Mouse (Mus musculus): ENCODE measurements around the gene Slc12a8. TPM values are rescaled to one million over a fixed set of nuclear protein-coding genes. Genes with fewer than 3 reads are reported as not detected.
"Not testable (repeated sequence)": the region's sequence is repeated elsewhere in the genome, so short reads cannot be mapped to it uniquely, and the experiment has no call there.

Gene Slc12a8
- under 1 TPM in 1 of 2 experiments, not detected in 1; 0.26 TPM for total RNA-seq (2021)
- long read RNA-seq, experiment 1, result 0 reads
- long read RNA-seq, experiment 2, result 0 reads

GRCm38 (mm10) chr16:33516807-33517565 is at the start of gene Slc12a8:
TSS of gene Slc12a8 (plus strand) at chr16:33517328.
- intact Hi-C loops (cut with DNase I), result no loop called here
- DNase-seq, result no peak

GRCm38 (mm10) chr16:33467451-33467850 is 49.7 kb upstream of the Slc12a8 start:
- intact Hi-C loops (cut with DNase I), result no loop called here
- DNase-seq, result no peak

GRCm38 (mm10) chr16:33469973-33470372 is 47.2 kb upstream of the Slc12a8 start:
- intact Hi-C loops (cut with DNase I), result loop anchor here (10.0 kb wide), 1 partner anchor 85 kb away; the partner anchor contains the start of gene Zfp148
- DNase-seq, result no peak

GRCm38 (mm10) chr16:33474381-33474780 is 42.7 kb upstream of the Slc12a8 start:
- no peak for DNase-seq
- intact Hi-C loops (cut with DNase I), result loop anchor here (10.0 kb wide), 1 partner anchor 90 kb away; the partner anchor contains the start of gene Zfp148

GRCm38 (mm10) chr16:33479926-33480325 is 37.2 kb upstream of the Slc12a8 start:
- DNase-seq, result no peak
- intact Hi-C loops (cut with DNase I), result loop anchor here (10.0 kb wide), 1 partner anchor 95 kb away; the partner anchor contains the start of gene Zfp148

GRCm38 (mm10) chr16:33481148-33481547 is 36.0 kb upstream of the Slc12a8 start:
- DNase-seq, result no peak
- intact Hi-C loops (cut with DNase I), result no loop called here

GRCm38 (mm10) chr16:33482309-33482708 is 34.8 kb upstream of the Slc12a8 start:
- DNase-seq, result no peak
- intact Hi-C loops (cut with DNase I), result no loop called here

- intact Hi-C loops (cut with DNase I), result no loop called here
Measured at GRCm38 (mm10) chr16:33487709-33488108, 29.4 kb upstream of the Slc12a8 start.

DNA sequence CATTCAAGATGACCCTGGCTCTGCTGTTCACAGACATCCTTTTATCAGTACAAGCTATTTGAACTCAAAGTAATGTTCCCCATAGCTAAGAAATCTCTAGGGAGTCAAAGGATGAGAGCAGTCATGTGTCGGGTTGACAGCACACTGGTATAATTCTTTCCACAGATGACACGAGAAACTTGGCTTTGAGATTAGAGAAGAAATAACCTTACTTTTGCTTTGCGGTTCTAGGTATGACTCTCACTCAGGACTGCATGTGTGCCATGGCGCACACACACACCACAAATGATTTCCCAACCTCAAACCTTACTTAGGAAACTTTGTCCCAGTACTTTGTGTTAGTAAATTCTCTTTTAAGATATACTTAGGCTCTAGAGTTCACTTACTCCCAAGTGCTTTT is 22.8 kb upstream of the Slc12a8 start:
- intact Hi-C loops (cut with DNase I), result no loop called here

More at GRCm38 (mm10) chr16:33487709-33488108, 29.4 kb upstream of the Slc12a8 start:
- DNase-seq, result no peak

DNA sequence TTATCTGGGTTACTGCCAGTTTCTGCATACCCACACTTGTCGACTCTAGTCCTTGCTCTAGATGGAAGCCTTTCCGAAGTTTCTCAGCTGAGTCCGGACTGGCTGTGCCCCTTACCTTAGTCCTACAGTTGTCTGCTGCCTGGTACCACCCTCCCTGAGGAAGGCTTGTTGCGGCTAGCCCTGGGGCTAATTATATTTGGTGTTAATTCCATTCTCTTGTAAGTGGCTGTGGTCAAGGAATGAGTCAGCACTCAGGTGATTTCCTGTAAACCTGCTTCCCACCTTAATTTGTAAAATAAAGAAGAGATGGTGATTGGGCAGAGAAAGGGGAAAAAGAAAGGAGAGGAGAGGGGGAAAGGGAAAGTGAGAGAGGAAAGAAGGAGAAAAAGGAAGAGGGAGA is 9.0 kb upstream of the Slc12a8 start:
- no peak for DNase-seq
- intact Hi-C loops (cut with DNase I), result no loop called here

More for the DNA sequence above, 22.8 kb upstream of the Slc12a8 start:
- DNase-seq, result no peak

- DNase-seq; intact Hi-C loops (cut with DNase I): not testable (repeated sequence)
Measured at GRCm38 (mm10) chr16:33509231-33509630, 7.9 kb upstream of the Slc12a8 start.

DNA sequence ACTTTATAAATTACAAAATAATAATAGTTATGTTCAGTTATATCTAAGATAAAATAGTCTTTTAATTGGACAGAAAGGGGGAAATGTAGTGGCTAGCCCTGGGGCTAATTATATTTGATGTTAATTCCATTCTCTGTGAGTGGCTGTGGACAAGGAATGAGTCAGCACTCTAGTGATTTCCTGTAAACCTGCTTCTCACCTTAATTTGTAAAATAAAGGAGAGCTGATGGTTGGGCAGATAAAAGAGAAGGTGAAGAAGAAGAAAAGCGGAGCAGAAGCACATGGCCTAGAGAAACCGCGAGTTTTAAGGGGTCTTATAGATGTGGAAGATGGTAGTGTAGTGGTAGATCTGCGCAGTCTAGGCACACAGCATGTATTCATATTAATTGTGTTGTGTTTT is 6.3 kb upstream of the Slc12a8 start:
- DNase-seq; intact Hi-C loops (cut with DNase I): not testable (repeated sequence)

GRCm38 (mm10) chr16:33512555-33512954 is 4.6 kb upstream of the Slc12a8 start:
- DNase-seq, result no peak
- intact Hi-C loops (cut with DNase I), result no loop called here

GRCm38 (mm10) chr16:33517627-33518026 is 499 bp downstream of the Slc12a8 start:
- intact Hi-C loops (cut with DNase I), result no loop called here
- DNase-seq, result no peak

- DNase-seq, result no peak
- intact Hi-C loops (cut with DNase I), result no loop called here
Measured at GRCm38 (mm10) chr16:33518236-33518635, 1.1 kb downstream of the Slc12a8 start.

DNA sequence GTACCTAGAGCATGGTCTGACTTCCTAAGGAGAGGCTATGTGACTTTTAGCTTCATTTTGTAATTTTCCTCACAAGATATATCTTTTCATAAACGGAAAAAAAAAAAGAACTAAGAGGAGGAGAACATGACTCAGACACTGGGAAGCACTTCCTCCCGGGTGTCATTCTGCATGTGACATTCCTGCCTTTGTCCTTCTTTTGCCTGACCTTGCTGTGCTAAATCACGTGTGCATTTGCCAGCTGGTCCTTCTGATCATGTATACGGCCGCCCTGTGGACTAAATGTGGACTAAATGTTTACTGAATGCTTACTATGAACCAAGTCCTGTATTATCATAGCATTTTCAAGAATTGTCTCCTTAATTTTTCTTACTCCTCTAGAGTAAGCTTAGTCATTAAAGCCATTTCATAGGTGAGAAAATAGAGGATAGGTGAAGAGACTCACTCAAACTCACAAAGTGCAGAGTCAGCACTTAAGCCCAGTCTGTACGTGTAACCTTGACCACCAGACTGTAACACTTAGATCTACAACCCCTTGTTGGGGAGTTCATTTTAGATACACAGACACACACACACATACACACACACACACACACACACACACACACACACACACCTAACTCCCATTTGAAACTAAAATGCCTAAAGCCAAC is 2.9 kb downstream of the Slc12a8 start:
- intact Hi-C loops (cut with DNase I), result no loop called here
- DNase-seq, result no peak

DNA sequence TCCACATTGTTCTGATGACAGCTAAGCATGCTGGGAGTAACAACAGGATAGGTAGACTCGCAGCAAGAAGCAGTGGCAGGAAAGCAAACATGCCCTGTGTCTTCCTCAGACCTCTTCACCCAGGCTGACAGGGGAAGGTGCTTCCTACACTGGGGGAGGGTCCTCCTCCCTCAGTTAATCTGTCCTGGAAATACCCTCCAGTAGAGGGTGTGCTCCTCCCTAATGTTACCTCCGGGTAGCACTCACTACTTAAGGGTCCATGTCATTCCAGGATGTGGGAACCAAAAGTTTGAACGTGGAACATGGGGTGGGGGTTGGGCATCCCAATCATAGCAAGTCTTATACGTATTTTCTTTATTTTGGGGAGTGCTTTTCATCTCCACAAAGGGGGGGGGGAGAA is 5.4 kb downstream of the Slc12a8 start:
- intact Hi-C loops (cut with DNase I), result no loop called here
- DNase-seq, result no peak

DNA sequence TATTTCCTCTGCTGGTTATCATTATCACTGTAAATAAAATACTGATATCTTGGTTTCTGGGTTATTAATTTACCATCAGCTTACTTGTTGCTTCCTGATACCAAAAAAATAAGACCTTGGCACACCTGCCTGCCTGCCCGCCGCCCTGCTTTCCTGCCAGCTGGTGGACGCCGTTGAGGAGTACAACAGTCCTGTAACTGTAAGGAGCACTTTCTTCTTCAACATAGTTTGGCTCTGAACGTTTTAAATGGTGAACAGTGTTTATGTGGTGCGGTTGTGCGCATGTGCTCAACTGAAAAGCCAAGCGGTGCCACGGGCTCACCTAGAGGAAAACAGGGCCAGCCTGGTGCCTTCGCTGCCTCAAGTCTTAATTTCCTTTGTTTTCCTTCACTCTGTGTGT is 6.4 kb downstream of the Slc12a8 start:
- no peak for DNase-seq
- intact Hi-C loops (cut with DNase I), result no loop called here

- intact Hi-C loops (cut with DNase I), result no loop called here
- DNase-seq, result no peak
Measured at GRCm38 (mm10) chr16:33529502-33530454, 12.7 kb downstream of the Slc12a8 start.

DNA sequence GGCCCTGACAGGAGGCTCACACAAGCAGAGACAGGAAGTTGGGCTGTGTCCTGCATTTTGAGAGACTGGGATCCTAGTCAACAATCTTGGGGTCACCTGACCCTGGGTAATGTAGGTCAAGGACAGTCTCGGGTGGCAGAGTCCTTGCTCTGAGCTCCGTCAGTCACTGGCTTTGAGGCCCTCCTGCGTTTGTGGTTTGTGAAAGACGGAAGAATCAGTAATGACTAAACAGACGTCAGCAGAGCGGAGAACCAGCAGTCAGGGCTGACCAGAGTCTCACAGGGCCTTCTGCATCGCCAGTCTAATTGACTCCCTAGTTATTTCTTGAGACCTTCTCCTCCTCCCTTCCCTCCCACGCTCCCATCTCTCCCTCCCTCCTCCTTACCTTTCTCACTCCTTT is 14.1 kb downstream of the Slc12a8 start:
- intact Hi-C loops (cut with DNase I), result no loop called here
- DNase-seq, result no peak

DNA sequence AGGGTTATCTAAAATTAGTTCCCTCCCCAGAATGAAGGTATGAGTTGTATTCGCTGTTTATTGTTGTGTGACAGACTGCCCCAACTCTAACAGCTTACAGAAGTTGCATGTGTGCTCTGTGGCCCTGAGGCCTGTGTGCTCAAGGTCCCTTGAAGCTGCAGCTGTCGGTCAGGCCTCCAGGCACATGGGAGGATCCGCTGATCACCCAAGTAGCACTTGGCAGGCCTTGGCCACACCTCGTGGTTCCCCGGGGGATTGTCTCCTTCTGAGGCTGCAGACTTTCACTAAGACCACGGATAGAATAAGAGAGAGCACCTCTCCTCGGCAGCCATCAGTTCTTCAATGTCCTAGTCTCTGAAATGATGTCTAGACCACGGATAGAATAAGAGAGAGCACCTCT is 19.3 kb downstream of the Slc12a8 start:
- DNase-seq, result no peak
- intact Hi-C loops (cut with DNase I), result no loop called here
